Mouse (Mus musculus) lung, postnatal 0 days (tissue): Measurements from ENCODE around the gene Nlrc3.

Experiments used
- CTCF ChIP-seq: IDR thresholded peaks from 2 replicates; pipeline ENCODE4 v1.5.1; 2016; ENCODE audit warnings: antibody characterized with exemption, mild to moderate bottlenecking
- EP300 ChIP-seq: IDR thresholded peaks from 2 replicates; pipeline ENCODE4 v1.6.1; 2016; ENCODE audit warnings: antibody characterized with exemption, mild to moderate bottlenecking, control low read depth

DNA sequence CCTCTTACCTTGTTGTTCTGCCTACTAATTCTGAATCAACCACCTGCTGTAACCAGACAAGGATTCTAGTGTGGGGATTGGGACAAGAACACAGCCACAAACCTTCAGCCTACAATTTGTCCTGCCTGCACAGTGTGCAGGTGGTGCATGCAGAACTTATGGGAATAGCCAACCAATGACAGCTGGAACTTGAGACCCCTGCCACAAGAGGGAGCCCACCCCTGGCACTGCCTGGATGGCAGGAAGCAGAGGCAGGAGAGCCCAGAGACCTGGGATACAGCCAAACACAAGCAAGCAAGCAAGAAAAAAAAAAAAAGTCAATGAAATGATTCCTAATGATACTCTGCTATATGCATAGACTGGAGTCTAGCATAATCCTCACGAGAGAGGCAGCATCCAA, 44.8 kb upstream of the Nlrc3 start:
- TF ChIP-seq EP300 (no peak), CTCF (no peak)
